Mouse (Mus musculus): Measurements from ENCODE around the gene Rrnad1. TPM values are rescaled to one million over a fixed set of nuclear protein-coding genes. Genes with fewer than 3 reads are reported as not detected.

Gene Rrnad1
- 19.8 and 22.4 TPM in 2 replicates for polyA plus RNA-seq (2015; fragmentation: Nextera tagmentation; extraction: Ambion mirVana)

- Histone ChIP-seq H3K9ac (peak within 1 kb of the TSS; percentile 85), H3K9me3 (replicated peaks) (no peaks in the 10 kb centered on the region), H3K4me1 (peaks cover 35% of the 10 kb centered on the region), H3K27me3 (no peaks in the 10 kb centered on the region), H3K4me2 (replicated peaks) (peak within 1 kb of the TSS; percentile 76), H3K36me3 (peaks cover 52% of the 10 kb centered on the region), H3K4me3 (replicated peaks) (peak within 1 kb of the TSS; percentile 98), H3K27ac (replicated peaks) (peak within 1 kb of the TSS; percentile 90)
- ATAC-seq (ENCODE audit: insufficient number of reproducible peaks, low FRiP score, low TSS enrichment, low read depth): peak; percentile 96
- WGBS: under 1% methylated on average over 78 of the region's 78 CpGs
These were observed at the start of gene Rrnad1, which contains the start of gene Isg20l2 for GRCm38 (mm10) chr3:87930078-87930795. Gene Rrnad1 (minus strand): TSS chr3:87930717. Gene Isg20l2 (plus strand): TSS chr3:87930314.

DNA sequence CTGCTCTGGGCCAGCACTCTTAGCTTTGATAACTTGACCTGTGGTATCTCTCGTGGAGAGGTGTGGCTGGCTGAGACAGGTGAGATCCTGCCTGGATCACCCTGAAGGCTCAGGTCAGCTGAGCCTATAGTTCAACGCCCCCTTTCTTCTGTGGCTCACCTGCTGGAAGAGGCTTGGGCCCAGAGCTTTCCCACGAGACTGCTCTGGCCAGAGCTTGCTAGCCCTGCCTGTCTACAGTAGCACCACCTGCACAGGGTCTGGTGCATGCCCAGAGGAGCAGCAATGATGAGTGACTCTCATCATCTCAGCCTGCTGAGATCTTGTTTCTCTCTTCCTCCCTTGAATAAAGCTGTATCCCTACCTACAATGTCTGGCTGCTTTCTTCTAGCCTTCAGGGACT, 49.6 kb upstream of the Rrnad1 start:
- H3K9ac ChIP-seq: no peak overlapping the region
- H3K9me3 ChIP-seq (replicated peaks): no peaks in the 10 kb centered on the region
- 47% methylated on average over 3 of the region's 3 CpGs for WGBS
- H3K36me3 ChIP-seq: 0 out of 2 replicates have a peak, but pooled peaks cover 4% of the 10 kb centered on the region
- H3K27me3 ChIP-seq: no peaks in the 10 kb centered on the region
- no peak overlapping the region for H3K27ac ChIP-seq (replicated peaks)
- no peak overlapping the region for H3K4me2 ChIP-seq (replicated peaks)
- H3K4me1 ChIP-seq: peaks cover 31% of the 10 kb centered on the region
- ATAC-seq (ENCODE audit: insufficient number of reproducible peaks, low FRiP score, low TSS enrichment, low read depth): no peak
- H3K4me3 ChIP-seq (replicated peaks): no peak overlapping the region

GRCm38 (mm10) chr3:87979493-87979892, 49.0 kb upstream of the Rrnad1 start:
- Histone ChIP-seq H3K4me3 (replicated peaks) (no peak overlapping the region), H3K36me3 (0 out of 2 replicates have a peak, but pooled peaks cover 4% of the 10 kb centered on the region), H3K27ac (replicated peaks) (no peak overlapping the region), H3K27me3 (no peaks in the 10 kb centered on the region), H3K4me1 (peaks cover 30% of the 10 kb centered on the region), H3K4me2 (replicated peaks) (no peak overlapping the region), H3K9ac (no peak overlapping the region), H3K9me3 (replicated peaks) (no peaks in the 10 kb centered on the region)
- no peak for ATAC-seq (ENCODE audit: insufficient number of reproducible peaks, low FRiP score, low TSS enrichment, low read depth)
- WGBS: 76% methylated on average over 5 of the region's 5 CpGs

- Histone ChIP-seq H3K4me3 (replicated peaks) (peak overlapping the region; percentile 53; the same call in 1 of the 2 replicates), H3K4me2 (replicated peaks) (peak overlapping the region; percentile 94; the same call in 1 of the 2 replicates), H3K9ac (no peak overlapping the region), H3K27me3 (peaks cover 17% of the 10 kb centered on the region), H3K4me1 (peaks cover 49% of the 10 kb centered on the region), H3K9me3 (replicated peaks) (no peaks in the 10 kb centered on the region), H3K27ac (replicated peaks) (no peak overlapping the region), H3K36me3 (0 out of 2 replicates have a peak, but pooled peaks cover 4% of the 10 kb centered on the region)
- 30% methylated on average over 12 of the region's 12 CpGs for WGBS
- no peak for ATAC-seq (ENCODE audit: insufficient number of reproducible peaks, low FRiP score, low TSS enrichment, low read depth)
These were observed 44.0 kb upstream of the Rrnad1 start for GRCm38 (mm10) chr3:87974381-87974987.

GRCm38 (mm10) chr3:87973593-87974380, 43.3 kb upstream of the Rrnad1 start:
- Histone ChIP-seq H3K4me3 (replicated peaks) (peak overlapping the region; percentile 53), H3K36me3 (0 out of 2 replicates have a peak, but pooled peaks cover 4% of the 10 kb centered on the region), H3K9ac (no peak overlapping the region; the same call in none of the 2 replicates), H3K27me3 (peaks cover 17% of the 10 kb centered on the region), H3K4me2 (replicated peaks) (peak overlapping the region; percentile 94), H3K9me3 (replicated peaks) (no peaks in the 10 kb centered on the region), H3K27ac (replicated peaks) (no peak overlapping the region; the same call in 1 of the 2 replicates), H3K4me1 (peaks cover 49% of the 10 kb centered on the region)
- 47% methylated on average over 14 of the region's 14 CpGs for WGBS
- ATAC-seq (ENCODE audit: insufficient number of reproducible peaks, low FRiP score, low TSS enrichment, low read depth): no peak

DNA sequence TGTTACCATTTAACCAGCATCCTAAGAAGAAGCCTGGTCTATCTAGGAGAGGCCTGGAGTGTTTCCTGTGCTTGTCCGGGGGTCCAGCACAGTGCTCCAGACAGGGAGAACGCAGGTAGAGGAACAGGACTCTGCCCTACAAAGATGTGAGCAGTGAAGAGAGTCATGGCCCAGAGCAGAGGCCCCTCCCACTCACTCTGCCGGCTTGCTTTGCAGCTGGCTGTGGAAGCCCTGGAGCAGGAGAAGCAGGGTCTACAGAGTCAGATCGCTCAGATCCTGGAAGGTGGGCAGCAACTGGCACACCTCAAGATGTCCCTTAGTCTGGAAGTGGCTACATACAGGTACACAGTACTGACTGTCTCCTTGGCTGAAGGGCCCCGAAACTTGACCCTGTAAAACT, 42.3 kb upstream of the Rrnad1 start:
- ATAC-seq (ENCODE audit: insufficient number of reproducible peaks, low FRiP score, low TSS enrichment, low read depth): no peak
- Histone ChIP-seq H3K4me3 (replicated peaks) (peak overlapping the region; percentile 53), H3K9me3 (replicated peaks) (no peaks in the 10 kb centered on the region), H3K27me3 (peaks cover 21% of the 10 kb centered on the region), H3K4me1 (peaks cover 49% of the 10 kb centered on the region), H3K9ac (peak overlapping the region; percentile 19; the same call in 1 of the 2 replicates), H3K36me3 (0 out of 2 replicates have a peak, but pooled peaks cover 4% of the 10 kb centered on the region), H3K4me2 (replicated peaks) (peak overlapping the region; percentile 94), H3K27ac (replicated peaks) (0 out of 2 replicates have a peak overlapping the region, but pooled peaks have one; percentile 51)
- WGBS: 24% methylated on average over 5 of the region's 5 CpGs

GRCm38 (mm10) chr3:87972203-87972664, 41.7 kb upstream of the Rrnad1 start:
- peak overlapping the region; percentile 43; the same call in 1 of the 2 replicates for H3K9ac ChIP-seq
- peak overlapping the region; percentile 53 for H3K4me3 ChIP-seq (replicated peaks)
- peaks cover 21% of the 10 kb centered on the region for H3K27me3 ChIP-seq
- H3K27ac ChIP-seq (replicated peaks): peak overlapping the region; percentile 51; the same call in 1 of the 2 replicates
- 0 out of 2 replicates have a peak, but pooled peaks have one; percentile 5 for ATAC-seq (ENCODE audit: insufficient number of reproducible peaks, low FRiP score, low TSS enrichment, low read depth)
- H3K4me2 ChIP-seq (replicated peaks): peak overlapping the region; percentile 94
- 0 out of 2 replicates have a peak, but pooled peaks cover 4% of the 10 kb centered on the region for H3K36me3 ChIP-seq
- WGBS: 20% methylated on average over 8 of the region's 8 CpGs
- H3K9me3 ChIP-seq (replicated peaks): no peaks in the 10 kb centered on the region
- peaks cover 49% of the 10 kb centered on the region for H3K4me1 ChIP-seq

GRCm38 (mm10) chr3:87971489-87972202, 41.1 kb upstream of the Rrnad1 start:
- peaks cover 49% of the 10 kb centered on the region for H3K4me1 ChIP-seq
- 0 out of 2 replicates have a peak, but pooled peaks cover 4% of the 10 kb centered on the region for H3K36me3 ChIP-seq
- peak; percentile 30; the same call in 1 of the 2 replicates for ATAC-seq (ENCODE audit: insufficient number of reproducible peaks, low FRiP score, low TSS enrichment, low read depth)
- no peaks in the 10 kb centered on the region for H3K9me3 ChIP-seq (replicated peaks)
- WGBS: under 1% methylated on average over 60 of the region's 60 CpGs
- peak overlapping the region; percentile 43 for H3K9ac ChIP-seq
- H3K27me3 ChIP-seq: peaks cover 21% of the 10 kb centered on the region
- H3K4me3 ChIP-seq (replicated peaks): peak overlapping the region; percentile 53
- H3K4me2 ChIP-seq (replicated peaks): peak overlapping the region; percentile 94
- H3K27ac ChIP-seq (replicated peaks): peak overlapping the region; percentile 51; the same call in 1 of the 2 replicates

DNA sequence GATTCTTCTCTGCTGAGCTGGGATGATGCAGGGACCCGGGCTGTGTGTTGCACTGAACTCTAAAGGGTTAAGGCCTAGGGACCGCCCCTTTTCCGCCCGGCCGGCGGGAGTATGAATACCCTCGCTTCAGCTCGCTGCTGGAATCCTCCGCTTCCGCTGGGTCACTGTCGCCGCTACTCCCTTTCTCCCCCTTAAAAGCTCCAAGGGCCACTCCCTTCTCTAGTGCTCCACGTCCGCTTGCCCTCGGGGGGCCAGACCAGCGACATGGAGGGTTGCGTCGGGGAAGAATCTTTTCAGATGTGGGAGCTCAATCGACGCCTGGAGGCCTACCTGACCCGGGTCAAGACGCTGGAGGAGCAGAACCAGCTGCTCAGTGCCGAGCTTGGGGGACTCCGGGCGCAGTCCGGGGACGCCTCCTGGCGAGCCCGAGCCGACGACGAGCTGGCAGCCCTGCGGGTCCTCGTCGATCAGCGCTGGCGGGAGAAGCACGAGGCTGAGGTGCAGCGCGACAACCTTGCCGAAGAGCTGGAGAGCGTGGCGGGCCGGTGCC, 40.5 kb upstream of the Rrnad1 start, which contains the start of gene Nes:
TSS of gene Nes (plus strand) at position 140 of the 550 bp plus-strand sequence.
- Histone ChIP-seq H3K4me3 (replicated peaks) (peak within 1 kb of the TSS; percentile 53), H3K27me3 (peaks cover 21% of the 10 kb centered on the region), H3K4me1 (peaks cover 49% of the 10 kb centered on the region), H3K36me3 (0 out of 2 replicates have a peak, but pooled peaks cover 4% of the 10 kb centered on the region), H3K27ac (replicated peaks) (peak within 1 kb of the TSS; percentile 51), H3K4me2 (replicated peaks) (peak within 1 kb of the TSS; percentile 94), H3K9me3 (replicated peaks) (no peaks in the 10 kb centered on the region), H3K9ac (peak within 1 kb of the TSS; percentile 43)
- ATAC-seq (ENCODE audit: insufficient number of reproducible peaks, low FRiP score, low TSS enrichment, low read depth): peak; percentile 53
- WGBS: under 1% methylated on average over 44 of the region's 44 CpGs

Measured in embryonic facial prominence, embryonic 15.5 days (tissue).